Mouse (Mus musculus) layer of hippocampus, adult 9-11 months (tissue): Measurements from ENCODE around the gene Usp18.
A peak's percentile ranks its signal among the peaks of the same experiment; 100 is the strongest.

Experiments
- DNase-seq: peaks from one replicate; pipeline ENCODE4 v3.0.0; 2022

Usp18 gene

DNA sequence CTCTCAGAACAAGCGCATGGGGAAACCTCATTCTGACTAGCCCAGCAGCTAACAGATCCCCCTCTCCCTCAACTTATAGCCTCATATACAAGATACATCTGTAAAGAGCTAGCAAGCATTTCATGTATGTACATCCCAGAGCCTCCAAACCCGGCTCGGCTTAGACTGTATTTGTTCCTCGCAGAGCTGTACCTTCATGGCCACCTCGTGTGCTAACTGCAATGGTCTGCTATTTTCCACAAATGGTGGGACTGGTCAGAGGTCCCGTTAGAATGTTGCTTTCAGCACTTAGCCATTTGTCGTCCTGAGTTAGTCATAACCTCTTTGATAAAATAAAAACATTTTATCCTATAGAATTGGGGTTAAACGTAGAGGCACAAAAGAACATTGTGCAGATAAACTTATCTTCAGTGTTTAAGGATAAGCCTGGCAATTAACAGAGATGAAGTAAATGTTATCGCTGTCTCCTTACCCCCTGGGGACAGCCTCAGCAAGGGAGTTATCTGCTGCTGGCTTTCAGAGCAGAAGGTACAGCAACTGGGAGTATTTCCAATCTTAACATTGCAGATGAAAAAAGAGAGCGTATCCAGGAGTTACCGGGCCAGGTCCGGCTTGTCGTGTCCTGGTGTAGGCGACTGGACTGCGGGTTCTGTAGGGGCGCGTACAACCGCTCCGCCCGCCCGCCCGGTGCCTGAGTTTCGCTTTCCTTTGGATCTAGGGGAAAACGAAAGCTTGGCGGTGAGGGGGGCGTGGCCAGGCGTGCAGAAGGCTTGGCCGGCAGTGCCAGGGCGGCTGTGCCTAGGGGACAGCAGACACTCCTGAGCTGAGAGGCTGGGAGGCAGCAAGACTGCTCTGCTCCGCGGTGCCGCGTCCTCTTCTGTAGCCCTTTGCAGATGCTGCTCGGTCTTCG is at the start of gene Usp18:
Gene Usp18, plus strand, starts transcription at position 780 of the 910 bp plus-strand sequence.
- DNase-seq = peak; percentile 78

DNA sequence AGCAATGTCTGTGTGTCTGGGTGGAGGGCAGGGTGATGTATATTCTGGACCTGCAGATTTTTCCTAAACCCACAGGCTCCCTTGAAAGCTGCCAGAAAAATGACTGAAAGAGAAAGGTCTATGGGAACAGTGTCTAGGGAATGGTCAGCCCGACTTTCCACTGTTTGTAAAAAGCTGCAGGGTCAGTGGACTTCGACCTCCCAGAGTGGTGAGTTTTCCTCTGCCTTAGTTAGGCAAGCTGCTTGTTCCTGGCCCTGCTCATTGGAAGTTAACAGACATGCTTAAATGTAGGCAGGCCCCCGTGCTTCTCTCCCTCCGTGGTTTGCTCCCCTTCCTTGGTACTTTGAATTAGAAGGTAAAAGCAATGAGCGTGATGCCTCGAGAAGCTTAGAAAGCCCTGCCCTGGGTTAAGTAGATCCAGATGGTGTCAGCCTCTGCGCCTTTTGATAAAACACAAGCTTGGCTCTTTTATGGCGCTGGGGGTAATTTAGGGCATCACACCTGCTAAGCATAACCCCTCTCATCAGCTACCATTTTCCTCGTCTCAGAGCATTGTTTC is 47.8 kb upstream of the Usp18 start:
- DNase-seq = no peak

DNA sequence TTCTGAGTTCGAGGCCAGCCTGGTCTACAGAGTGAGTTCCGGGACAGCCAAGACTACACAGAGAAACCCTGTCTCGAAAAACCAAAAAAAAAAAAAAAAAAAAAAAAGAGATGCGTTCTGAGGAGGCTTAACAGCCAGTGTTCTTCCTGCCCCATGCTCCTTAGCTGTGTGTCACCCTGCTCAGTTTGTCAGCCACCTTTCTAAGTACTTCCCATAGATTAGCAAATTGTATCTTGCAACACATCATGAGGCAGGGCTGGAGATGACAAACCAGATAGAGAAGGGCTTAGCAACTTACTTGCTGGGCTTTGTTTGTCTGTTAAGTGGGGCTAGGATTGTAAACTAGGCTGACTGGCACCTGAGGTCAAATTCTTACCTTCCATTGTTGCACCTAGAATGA is 45.2 kb upstream of the Usp18 start:
- DNase-seq = no peak

DNA sequence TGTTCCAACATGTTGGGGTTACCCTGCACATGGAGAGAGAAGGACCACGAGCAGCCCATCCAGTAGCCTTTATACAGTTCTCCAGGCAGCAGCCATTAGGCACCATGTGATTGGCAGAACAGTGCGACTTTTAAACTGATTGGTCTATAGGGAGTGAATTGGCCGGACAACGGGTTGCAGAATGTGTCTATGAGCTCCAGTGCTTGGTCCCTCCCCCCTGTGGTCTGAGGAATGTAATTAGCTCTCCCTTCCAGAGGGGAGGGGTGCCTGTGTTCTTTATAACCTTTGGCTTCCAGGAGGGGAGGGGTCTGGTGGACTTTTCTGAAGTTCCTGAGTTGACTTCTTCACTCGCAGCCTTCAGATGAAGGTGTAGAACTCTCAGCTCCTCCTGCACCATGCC is 43.7 kb upstream of the Usp18 start:
- no peak for DNase-seq

DNA sequence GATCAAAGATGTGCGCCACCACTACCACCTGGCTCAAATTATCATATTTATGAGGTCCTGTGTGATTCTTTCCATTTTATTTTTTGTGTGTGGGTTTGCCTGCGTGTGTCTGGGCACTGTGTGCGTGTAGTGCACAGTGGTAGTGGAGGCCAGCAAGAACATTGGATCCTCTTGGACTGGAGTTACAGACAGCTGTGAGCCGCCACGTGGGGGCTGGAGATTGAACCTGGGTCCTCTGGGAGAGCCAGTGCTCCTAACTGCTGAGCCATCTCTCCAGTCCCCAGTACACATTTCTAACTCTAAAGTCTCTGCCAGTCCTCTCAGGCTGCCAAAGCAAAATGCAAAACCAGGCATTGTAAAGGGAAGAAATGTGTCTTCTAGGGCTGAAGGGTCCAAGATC is 39.2 kb upstream of the Usp18 start:
- no peak for DNase-seq

DNA sequence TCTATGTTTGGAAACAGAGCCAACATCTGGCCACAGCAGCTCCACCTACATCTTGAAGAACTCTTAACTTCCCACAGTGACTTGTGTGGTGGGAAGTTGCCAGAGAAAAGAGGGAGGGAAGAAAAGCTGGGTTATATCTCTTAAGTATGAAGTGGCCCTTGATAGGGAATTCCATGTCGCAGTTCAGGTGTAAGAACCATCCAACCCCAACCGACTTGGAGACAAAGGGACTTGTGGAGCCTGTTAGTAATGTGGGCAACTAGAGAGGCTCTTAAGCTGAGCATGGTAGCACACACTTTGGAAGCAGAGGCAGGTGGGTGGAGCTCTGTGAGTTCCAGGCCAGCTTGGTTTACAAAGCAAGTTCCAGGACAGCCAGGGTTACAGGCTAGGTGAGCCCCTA is 36.1 kb upstream of the Usp18 start:
- no peak for DNase-seq

DNA sequence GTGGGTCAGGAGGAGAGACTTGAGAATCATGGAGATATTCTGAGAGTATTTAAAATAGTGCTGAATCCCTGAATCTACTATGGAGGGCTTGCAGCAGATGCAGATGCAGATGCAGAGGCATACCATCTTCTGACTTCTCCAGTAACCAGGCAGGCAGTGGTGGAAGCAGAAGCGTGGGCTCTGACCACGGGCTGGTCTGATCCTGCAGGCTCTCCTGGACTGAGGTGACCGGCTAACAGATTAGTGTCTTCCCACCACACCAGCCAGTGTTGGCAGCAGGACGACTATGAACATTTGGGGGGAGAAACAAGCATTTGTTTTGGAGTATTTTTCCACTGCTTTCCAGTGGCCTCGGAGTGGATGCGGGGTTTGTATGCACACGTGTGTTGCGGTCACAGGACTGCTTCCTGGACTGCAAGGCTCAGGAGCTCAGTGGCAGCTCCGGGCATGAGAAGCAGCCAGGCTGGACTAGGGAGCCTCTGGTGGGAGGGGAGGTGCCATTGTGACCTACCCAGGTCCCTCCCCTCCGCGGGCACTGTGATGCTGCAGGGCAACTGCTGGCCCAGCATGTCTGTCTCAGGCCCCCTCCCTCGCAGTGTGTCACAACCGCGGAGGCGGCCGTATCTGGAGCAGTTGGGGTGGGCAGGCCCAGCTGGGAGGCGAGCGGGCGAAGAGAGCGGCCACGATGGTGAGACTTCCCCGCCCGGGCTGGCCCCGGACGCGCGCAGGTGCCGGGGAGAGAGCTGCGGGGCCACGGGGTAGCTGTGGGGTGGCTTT is 35.4 kb upstream of the Usp18 start, which contains the start of gene Tuba8:
Gene Tuba8, plus strand, starts transcription at position 548 of the 777 bp plus-strand sequence.
- peak; percentile 38 for DNase-seq

DNA sequence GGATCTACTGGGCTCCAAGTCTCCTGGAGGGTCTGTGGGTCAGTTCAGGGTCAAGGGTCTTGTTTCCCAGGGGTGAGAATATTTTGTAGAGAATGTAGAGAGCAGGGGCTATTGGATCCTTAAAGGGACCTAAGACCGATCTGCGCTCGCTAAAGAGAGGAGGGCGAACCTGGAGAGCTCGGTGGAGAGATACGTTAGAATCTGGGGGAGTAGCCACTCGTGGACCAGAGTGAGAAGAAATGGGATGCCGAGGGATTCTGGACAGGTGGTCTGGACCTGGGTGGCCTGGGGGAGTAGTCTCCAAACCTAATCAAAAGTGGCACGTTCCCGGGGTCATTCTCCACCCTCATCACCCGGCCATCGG is 34.8 kb upstream of the Usp18 start:
- DNase-seq = no peak

DNA sequence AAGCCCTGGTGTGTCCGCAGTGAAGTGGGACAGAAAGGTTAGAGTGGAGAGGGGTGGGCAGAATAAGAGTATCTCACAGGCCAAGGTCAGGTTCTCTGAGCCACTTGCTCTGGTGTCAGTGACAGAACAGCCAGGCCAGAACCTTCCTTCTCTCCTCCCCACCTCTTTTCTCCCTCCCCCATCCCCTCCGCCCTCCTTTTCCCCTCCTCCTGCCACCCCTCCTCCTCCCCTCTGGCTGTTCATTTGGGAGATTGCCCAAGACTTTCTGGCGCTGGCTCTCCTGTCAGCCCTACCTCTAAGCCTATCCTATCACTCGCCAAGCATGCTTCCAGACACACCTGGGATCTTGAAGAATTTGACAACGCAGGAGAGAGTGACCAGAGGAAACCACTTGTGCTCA is 34.0 kb upstream of the Usp18 start:
- no peak for DNase-seq

DNA sequence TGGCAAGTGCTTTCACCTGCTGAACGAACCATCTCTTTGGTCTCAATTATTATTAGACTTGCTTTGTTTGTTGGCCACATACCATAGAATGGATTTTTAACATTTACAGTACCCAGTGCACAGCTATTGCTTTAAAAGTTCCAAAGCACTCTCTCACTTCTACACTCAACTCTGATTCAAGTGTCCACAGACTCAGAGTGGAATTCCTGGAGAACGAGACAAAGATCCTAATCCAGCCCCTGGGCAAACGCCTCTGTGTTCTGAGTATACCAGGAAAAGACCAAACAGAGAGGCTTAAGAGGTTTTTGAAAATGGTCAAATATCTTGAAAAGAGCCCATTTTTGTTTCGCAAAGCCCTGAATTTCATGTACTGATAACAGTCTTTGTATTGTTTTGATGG is 32.7 kb upstream of the Usp18 start:
- no peak for DNase-seq

DNA sequence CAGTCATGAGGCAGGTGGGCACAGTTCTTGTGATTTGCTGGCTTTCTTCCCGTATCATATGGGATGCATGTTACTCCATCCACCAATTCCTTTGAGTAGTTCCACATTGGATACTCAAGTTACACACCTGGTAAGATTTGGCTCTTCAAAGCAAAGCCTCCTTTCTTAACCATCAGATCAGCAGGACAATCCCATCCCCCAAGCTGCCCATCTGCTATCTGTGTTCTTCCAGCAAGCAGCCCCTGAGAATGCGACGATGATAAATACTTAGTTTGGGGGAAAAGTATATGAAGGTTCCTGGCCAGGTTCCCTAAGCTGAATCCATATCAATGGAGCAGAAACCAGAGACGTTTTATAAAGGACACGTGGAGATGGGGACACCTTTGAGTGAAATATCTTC is 31.5 kb upstream of the Usp18 start:
- no peak for DNase-seq

DNA sequence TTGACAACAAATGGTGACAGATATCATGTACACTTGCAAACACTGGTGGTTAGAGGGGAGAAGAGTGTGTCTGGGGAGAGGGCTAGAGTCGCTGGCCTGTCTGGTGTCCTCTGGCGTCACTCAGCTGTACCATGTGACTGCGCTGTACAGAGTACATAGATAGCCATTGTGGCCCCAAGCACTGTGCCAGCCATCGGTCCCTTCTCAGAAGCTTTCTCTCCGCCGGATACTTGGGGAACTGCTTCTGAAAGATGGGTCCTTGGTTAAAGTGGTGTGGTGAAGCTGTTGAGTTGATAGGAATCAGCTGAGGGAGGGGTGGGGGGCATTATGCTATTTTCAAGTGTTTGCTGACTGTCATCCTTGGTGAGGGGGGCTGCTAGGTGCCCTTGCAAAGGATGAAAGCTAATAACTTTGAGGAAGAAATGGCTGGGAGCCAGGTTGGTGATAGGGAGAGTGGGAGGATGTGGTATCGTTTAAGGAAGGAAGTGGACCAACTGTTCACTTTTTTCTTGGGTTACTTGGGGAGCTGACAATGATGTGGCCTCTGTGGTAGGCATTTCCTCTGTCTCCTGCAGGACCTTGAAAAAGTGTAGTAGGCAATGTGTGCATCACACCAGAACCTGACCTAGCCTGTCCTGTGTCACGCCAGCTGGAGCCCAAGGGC is 30.9 kb upstream of the Usp18 start:
- DNase-seq = no peak

DNA sequence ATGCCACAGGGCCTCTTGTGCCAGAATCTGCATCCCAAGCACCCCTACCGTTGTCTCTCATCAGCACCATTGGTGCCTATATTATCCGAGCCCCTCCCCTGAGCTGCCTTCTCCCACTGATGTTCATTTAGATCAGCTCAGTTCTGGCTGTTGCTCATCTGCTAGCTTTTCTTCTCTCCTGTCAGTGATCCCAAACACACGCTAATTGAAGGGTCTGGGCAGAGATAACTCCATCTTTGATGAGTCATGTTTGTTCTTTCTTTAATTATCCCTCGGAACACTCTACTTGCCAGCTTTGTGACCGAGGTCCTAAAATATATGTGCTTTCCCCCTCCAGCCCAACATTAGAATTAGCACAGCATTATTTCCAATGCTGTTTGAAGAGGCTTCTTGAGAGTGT is 30.4 kb upstream of the Usp18 start:
- no peak for DNase-seq

DNA sequence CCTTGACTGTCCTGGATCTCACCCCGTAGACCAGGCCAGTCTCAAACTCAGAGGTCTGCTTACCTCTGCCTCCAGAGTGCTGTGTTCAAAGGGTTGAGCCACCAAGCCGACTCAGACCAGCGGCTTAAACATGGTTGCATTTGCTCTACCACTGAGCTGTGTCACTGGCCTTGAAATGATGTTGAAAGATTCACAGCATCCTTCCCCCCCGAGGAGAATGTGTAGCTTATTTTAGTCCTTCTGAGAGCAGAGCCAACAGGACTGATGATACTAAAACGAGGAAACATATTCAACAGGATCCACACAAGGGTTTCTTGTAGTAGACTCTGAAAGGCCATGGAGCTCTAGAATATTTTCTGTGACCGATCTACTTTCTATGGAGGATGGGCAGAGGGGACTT is 29.8 kb upstream of the Usp18 start:
- DNase-seq = no peak

DNA sequence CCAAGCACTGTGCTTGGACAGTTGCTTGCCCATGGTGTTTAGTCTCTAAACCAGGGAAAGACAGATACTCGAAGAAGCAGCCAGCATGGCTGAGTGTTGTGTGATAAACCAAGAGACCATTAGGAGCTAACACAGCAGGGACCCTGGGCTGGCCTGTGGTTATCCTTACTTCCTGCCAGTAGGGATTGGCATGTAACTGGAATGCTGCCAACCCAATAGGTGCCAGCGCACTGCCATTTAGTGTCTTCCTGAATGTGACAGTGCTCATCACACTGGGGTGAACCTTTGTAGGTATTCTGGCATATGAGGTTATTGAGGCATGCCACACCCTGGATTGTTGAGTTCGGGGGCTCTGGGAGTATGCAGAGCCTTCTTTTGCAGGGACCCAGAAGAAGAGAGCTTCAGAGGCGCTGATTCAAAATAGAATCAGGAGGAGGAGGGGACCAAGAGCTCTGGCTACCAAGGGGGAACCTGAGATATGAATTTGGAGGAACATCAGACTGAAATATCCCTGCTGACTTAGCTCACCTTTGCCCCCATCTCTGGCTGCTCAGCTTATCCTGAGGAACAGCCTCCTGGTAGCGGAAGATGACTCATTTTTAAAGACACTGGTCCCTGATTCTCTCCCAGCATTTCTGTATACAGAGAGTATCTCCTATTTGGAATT is 29.0 kb upstream of the Usp18 start:
- DNase-seq = no peak

DNA sequence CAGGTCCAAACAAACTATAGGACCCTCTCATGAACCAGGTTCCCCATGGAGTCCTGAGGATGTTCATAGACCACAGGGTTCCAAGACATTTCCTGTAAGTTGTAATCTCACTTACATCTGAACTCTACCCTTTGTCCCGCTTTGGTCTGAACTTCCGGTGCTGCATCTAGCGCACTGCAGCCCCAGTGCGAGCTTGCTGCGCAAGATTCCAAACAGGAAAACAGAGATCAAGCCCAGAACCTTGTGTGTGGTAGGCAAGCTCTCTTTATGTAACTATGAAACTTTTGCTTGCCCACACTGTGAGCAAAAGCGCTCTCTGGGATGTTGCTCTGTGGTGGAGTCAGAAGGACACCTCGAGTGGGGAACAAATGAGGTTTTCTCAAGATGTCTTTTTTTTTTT is 27.7 kb upstream of the Usp18 start:
- no peak for DNase-seq

DNA sequence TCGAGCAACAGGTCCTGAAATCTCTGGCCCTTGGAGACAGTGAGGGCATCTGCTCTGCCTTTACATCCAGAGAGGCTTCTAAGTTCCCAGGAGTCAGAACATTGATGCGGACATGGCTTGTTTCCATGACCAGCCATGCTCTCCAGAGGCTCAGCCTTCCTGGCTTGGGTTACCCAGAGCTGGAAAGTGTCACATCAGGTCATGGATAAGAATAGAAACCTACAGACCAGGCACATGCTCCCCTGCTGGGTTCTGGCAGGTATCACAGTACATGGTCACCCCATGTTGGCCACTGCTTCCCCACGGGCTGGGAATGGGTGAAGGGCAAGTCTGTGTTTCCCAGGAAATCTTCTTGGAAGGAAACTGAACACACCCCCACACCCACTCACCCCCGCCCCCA is 26.3 kb upstream of the Usp18 start:
- DNase-seq = no peak

DNA sequence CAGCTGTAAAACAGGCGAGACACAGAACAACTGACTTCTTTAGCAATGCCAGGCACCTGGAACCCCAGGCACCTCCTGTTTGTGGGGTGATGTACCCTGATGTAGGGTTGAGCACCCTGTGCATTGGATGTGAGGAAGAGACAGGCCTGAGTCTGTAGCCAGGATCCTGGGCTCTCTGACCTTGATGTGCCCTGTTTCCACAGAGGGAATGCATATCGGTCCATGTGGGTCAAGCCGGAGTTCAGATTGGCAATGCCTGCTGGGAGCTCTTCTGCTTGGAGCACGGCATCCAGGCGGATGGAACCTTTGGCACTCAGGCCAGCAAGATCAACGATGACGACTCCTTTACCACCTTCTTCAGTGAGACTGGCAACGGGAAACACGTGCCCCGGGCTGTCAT is 25.5 kb upstream of the Usp18 start:
- no peak for DNase-seq

DNA sequence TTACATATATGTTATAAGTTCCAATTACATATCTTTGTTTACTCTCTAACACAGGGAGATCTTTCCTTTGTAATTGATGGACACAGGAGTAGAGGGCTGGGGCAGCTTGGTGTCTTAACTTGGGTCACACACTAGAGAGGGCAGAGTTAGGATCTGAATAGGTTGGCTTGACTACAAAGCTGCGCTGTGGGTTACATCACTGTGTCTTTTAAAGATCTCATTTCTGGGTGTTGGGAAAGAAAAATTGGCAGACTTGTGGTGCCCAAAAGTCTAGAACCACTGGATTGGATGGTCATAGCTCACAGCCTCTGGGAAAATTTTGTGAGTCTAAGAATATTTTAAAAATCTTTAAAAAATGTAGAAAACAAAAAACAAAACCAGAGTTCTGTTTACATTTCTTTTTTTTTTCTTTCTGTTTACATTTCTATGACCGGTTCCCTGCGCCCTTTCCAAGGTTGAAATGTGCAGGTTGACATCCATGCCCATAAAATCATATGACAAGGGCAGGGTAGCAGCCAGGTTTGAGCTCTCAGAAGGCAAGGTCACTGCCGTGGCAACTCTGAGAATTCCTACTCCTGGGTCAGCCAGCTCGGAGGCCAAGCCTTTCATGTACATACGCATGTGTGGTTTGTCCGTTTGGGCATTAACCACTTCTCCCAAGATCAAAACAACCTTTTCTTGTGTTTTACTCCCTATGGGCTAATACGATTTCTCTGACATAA is 23.7 kb upstream of the Usp18 start:
- DNase-seq = no peak

DNA sequence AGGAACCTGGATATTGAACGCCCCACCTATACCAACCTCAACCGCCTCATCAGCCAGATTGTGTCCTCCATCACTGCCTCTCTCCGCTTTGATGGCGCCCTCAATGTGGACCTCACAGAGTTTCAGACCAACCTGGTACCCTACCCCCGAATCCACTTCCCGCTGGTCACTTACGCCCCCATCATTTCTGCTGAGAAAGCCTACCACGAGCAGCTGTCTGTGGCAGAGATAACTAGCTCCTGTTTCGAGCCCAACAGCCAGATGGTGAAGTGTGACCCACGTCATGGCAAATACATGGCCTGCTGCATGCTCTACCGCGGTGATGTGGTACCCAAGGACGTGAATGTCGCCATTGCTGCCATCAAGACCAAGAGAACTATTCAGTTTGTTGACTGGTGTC is 22.7 kb upstream of the Usp18 start:
- DNase-seq = no peak

DNA sequence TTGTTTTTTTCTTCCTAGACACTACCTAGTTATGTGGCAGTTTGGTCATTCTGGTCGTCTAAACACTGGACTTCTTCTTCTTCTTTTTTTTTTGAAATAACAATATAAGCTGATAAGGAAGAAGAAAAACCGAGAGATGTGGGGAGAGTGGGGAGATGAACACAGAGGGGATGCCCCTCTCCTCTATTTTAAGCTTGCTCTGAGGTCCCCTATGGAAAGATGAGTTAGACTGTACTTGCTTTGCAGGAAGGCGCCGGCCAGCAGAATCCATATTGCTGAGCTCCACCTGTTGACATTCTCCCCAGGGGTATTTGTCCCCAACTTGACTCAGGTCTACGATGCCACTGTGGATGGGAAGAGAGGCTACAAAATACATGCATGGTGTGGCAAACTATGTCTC is 21.6 kb upstream of the Usp18 start:
- no peak for DNase-seq

DNA sequence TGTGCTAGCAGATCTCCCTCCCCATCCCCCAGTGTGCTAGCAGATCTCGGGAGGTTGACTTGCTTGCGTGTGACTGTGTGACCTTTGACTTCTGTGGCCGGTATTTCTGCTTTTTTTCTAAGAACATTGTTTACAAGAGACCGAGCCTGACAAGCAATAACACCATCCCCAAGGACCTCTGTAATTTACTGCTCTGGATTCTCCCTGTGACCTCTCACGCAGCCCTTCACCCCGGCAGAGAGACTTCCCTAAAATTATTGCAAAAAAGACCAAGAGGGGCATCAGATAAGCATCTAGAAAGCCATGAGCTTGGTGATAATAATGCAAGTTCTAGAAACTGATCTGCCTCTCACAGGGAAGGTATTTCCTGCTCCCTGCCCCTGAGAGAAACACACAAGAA is 20.7 kb upstream of the Usp18 start:
- DNase-seq = no peak
